Mouse (Mus musculus) hindbrain, embryonic 11.5 days (tissue): Measurements from ENCODE around the gene Stx12. TPM values are rescaled to one million over a fixed set of nuclear protein-coding genes. Genes with fewer than 3 reads are reported as not detected.

Source experiments
- ATAC-seq: fragments of 200-750 bp; cut with Nextera tagmentation; 2 replicates; pipeline ENCODE4 v1.8.0; 2017; ENCODE audit warnings: mild to moderate bottlenecking, moderate TSS enrichment, moderate library complexity; ENCODE audit not compliant: low FRiP score
- DNase-seq: peaks from one replicate; pipeline ENCODE4 v3.0.0-alpha.2; 2015; ENCODE audit warnings: low spot score
- H3K27ac ChIP-seq: fragments of 300-500 bp; sonication (generic); 2 replicates; pipeline ENCODE4 v1.5.1; 2014; ENCODE audit warnings: mild to moderate bottlenecking, low read depth, low read length
- H3K27me3 ChIP-seq: fragments of 300-500 bp; sonication (generic); 2 replicates; pipeline ENCODE4 v1.6.1; 2014; ENCODE audit warnings: mild to moderate bottlenecking, low read length, moderate library complexity, mixed read lengths; ENCODE audit not compliant: control insufficient read depth, insufficient read depth
- H3K36me3 ChIP-seq: fragments of 300-500 bp; sonication (generic); 2 replicates; pipeline ENCODE4 v1.6.1; 2014; ENCODE audit warnings: mild to moderate bottlenecking, low read length, moderate library complexity, mixed read lengths; ENCODE audit not compliant: control insufficient read depth, insufficient read depth
- H3K4me1 ChIP-seq: fragments of 300-500 bp; sonication (generic); replicated peaks from 2 replicates; pipeline ENCODE4 v1.6.1; 2014; ENCODE audit warnings: low read length, mixed read lengths; ENCODE audit not compliant: control insufficient read depth, insufficient read depth
- H3K4me2 ChIP-seq: fragments of 300-500 bp; sonication (generic); replicated peaks from 2 replicates; pipeline ENCODE4 v1.6.1; 2014; ENCODE audit warnings: mild to moderate bottlenecking, low read depth, low read length
- H3K4me3 ChIP-seq: fragments of 300-500 bp; sonication (generic); 2 replicates; pipeline ENCODE4 v1.5.1; 2014; ENCODE audit warnings: low read depth, low read length
- H3K9ac ChIP-seq: fragments of 300-500 bp; sonication (generic); 2 replicates; pipeline ENCODE4 v1.6.1; 2014; ENCODE audit warnings: low read depth, low read length
- H3K9me3 ChIP-seq: fragments of 300-500 bp; sonication (generic); 2 replicates; pipeline ENCODE4 v1.6.1; 2016; ENCODE audit warnings: low read length; ENCODE audit not compliant: control insufficient read depth
- WGBS: fragments of 180-500 bp; shearing (Covaris S2); extraction: QIAGEN DNeasy Blood & Tissue Kit; methylation state at CpG from one replicate; pipeline ENCODE4 v1.1.7; 2014; 5-methylcytosine and 5-hydroxymethylcytosine counted together
- polyA plus RNA-seq: library from polyadenylated mRNA; unstranded; fragments of >200 nt; fragmentation: Nextera tagmentation; extraction: Ambion mirVana; gene quantifications from 2 replicates; pipeline ENCODE4 v1.2.1, GENCODE M21; 2014

Gene Stx12
- polyA plus RNA-seq, 1 experiment from 2014 or later = 105 TPM

- H3K4me1 ChIP-seq = peaks cover 3% of the 10 kb centered on the region; the same call in 1 of the 2 replicates
- peak overlapping the region; percentile 96 for H3K4me3 ChIP-seq
- H3K27me3 ChIP-seq = no peaks in the 10 kb centered on the region
- H3K36me3 ChIP-seq = peaks cover 3% of the 10 kb centered on the region; the same call in 1 of the 2 replicates
- peak overlapping the region; percentile 96 for H3K9ac ChIP-seq
- H3K4me2 ChIP-seq = peak overlapping the region; percentile 68
- peak; percentile 55 for DNase-seq
- H3K9me3 ChIP-seq = no peaks in the 10 kb centered on the region
- peak overlapping the region; percentile 62 for H3K27ac ChIP-seq
- WGBS = under 1% methylated on average over 30 of the region's 30 CpGs
- peak; percentile 39 for ATAC-seq
These were observed 41.9 kb downstream of the Stx12 start for GRCm38 (mm10) chr4:132842281-132842906.

GRCm38 (mm10) chr4:132841493-132841892, 42.8 kb downstream of the Stx12 start:
- no peak for ATAC-seq
- peak overlapping the region; percentile 96 for H3K9ac ChIP-seq
- no peaks in the 10 kb centered on the region for H3K27me3 ChIP-seq
- H3K4me3 ChIP-seq = peak overlapping the region; percentile 96
- no peak overlapping the region for H3K27ac ChIP-seq
- H3K4me1 ChIP-seq = peaks cover 3% of the 10 kb centered on the region; the same call in 1 of the 2 replicates
- H3K36me3 ChIP-seq = peaks cover 3% of the 10 kb centered on the region; the same call in 1 of the 2 replicates
- H3K4me2 ChIP-seq = peak overlapping the region; percentile 68
- 88% methylated on average over 3 of the region's 3 CpGs for WGBS
- no peaks in the 10 kb centered on the region for H3K9me3 ChIP-seq
- no peak for DNase-seq

DNA sequence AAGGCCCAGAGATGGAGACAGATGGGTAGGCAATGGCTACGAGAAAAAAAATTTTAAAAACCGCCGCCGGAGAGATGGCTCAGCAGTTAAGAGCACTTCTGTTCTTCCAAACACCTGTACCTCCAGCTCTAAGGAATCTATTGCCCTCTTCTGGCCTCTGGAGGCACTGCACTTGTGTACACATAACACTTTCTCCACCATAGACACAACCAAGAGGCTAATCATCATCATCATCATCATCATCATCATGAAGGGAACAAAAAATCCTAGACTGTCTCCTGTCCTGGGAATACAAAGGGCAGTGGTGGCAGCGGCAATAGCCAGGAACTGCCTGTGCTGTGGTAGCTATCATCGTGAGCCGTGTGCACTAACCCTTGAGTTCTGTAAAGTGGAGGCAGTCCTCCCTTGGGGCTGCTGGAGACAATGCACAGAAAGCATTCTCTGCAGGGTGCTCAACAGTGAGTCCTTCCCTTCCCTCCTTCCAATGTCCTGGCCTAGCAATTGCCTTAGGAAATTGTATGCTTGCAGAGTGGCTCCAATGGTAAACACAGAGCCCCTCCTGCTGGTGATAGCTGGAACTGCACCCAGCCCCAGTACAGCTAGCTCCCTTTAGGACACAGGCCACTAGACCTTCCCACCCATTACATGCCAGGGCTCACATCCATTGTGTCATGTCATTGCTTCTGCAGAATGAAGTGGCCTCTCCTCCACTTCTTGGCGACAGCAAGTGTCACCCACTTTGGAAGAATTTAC, 60.5 kb downstream of the Stx12 start:
- 71% methylated on average over 8 of the region's 8 CpGs for WGBS
- H3K4me3 ChIP-seq = no peak overlapping the region
- no peaks in the 10 kb centered on the region for H3K9me3 ChIP-seq
- H3K27ac ChIP-seq = no peak overlapping the region
- no peaks in the 10 kb centered on the region for H3K27me3 ChIP-seq
- no peak overlapping the region for H3K4me2 ChIP-seq
- no peaks in the 10 kb centered on the region for H3K4me1 ChIP-seq
- ATAC-seq = no peak
- peak; percentile 74 for DNase-seq
- H3K36me3 ChIP-seq = peaks cover 17% of the 10 kb centered on the region
- H3K9ac ChIP-seq = no peak overlapping the region

DNA sequence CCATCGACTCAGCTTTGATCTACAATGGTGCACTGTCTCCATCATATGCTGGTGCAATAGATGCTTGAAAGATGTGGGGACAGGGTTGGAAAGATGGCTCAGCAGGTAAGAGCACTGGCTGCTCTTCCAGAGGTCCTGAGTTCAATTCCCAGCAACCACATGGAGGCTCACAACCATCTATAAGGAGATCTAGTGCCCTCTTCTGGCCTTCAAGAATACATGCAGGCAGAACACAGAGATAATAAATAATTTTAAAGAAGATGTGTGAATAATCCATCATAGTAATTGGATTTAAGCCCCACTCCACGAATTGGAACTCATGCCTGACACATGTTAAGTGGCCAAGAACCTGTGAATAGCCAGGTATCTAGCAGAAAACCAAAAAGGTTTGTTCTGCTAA, 65.9 kb downstream of the Stx12 start:
- Histone ChIP-seq H3K4me3 (no peak overlapping the region), H3K27me3 (no peaks in the 10 kb centered on the region), H3K4me2 (no peak overlapping the region), H3K27ac (no peak overlapping the region), H3K36me3 (no peaks in the 10 kb centered on the region), H3K4me1 (no peaks in the 10 kb centered on the region), H3K9me3 (no peaks in the 10 kb centered on the region), H3K9ac (no peak overlapping the region)
- WGBS = 47% methylated on average over 2 of the region's 2 CpGs
- ATAC-seq (no peak), DNase-seq (no peak)

- no peak overlapping the region for H3K9ac ChIP-seq
- WGBS = 71% methylated on average over 2 of the region's 2 CpGs
These were observed 67.5 kb downstream of the Stx12 start for GRCm38 (mm10) chr4:132816855-132817254.

GRCm38 (mm10) chr4:132816404-132816803, 67.9 kb downstream of the Stx12 start:
- H3K27ac ChIP-seq = no peak overlapping the region
- 89% methylated on average over 7 of the region's 7 CpGs for WGBS
- no peak overlapping the region for H3K4me2 ChIP-seq
- no peaks in the 10 kb centered on the region for H3K36me3 ChIP-seq
- DNase-seq = no peak
- H3K27me3 ChIP-seq = no peaks in the 10 kb centered on the region
- no peak overlapping the region for H3K4me3 ChIP-seq
- no peak for ATAC-seq
- H3K4me1 ChIP-seq = no peaks in the 10 kb centered on the region
- no peak overlapping the region for H3K9ac ChIP-seq
- no peaks in the 10 kb centered on the region for H3K9me3 ChIP-seq

More at GRCm38 (mm10) chr4:132816855-132817254, 67.5 kb downstream of the Stx12 start:
- H3K36me3 ChIP-seq = no peaks in the 10 kb centered on the region
- H3K4me3 ChIP-seq = no peak overlapping the region
- ATAC-seq (no peak), DNase-seq (no peak)
- no peaks in the 10 kb centered on the region for H3K4me1 ChIP-seq
- no peak overlapping the region for H3K27ac ChIP-seq
- no peak overlapping the region for H3K4me2 ChIP-seq
- H3K9me3 ChIP-seq = no peaks in the 10 kb centered on the region
- H3K27me3 ChIP-seq = no peaks in the 10 kb centered on the region

DNA sequence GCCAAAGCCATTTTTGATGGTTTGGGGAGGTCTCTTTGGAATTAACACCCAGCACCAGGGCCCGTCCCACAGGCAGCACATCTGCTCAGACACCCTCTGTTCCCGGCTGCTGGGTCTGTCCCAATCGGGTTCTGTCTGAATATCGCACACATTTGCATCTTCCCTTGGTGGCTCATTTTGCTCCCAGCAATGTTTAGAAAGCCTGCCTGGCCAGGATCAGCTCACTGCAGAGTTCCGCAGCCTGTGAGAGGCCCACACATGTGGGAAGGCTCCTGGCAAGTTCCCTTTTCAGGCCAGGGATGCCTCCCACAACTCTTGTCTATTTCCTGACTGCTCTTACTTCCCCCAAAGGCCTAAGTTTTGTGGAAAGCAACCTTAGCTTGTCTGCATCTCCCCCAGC, 74.7 kb downstream of the Stx12 start:
- WGBS = 96% methylated on average over 5 of the region's 5 CpGs
- H3K4me1 ChIP-seq = no peaks in the 10 kb centered on the region
- no peak overlapping the region for H3K9ac ChIP-seq
- H3K9me3 ChIP-seq = no peaks in the 10 kb centered on the region
- no peaks in the 10 kb centered on the region for H3K27me3 ChIP-seq
- no peak for ATAC-seq
- H3K36me3 ChIP-seq = no peaks in the 10 kb centered on the region
- no peak for DNase-seq
- no peak overlapping the region for H3K27ac ChIP-seq
- H3K4me3 ChIP-seq = no peak overlapping the region
- no peak overlapping the region for H3K4me2 ChIP-seq

DNA sequence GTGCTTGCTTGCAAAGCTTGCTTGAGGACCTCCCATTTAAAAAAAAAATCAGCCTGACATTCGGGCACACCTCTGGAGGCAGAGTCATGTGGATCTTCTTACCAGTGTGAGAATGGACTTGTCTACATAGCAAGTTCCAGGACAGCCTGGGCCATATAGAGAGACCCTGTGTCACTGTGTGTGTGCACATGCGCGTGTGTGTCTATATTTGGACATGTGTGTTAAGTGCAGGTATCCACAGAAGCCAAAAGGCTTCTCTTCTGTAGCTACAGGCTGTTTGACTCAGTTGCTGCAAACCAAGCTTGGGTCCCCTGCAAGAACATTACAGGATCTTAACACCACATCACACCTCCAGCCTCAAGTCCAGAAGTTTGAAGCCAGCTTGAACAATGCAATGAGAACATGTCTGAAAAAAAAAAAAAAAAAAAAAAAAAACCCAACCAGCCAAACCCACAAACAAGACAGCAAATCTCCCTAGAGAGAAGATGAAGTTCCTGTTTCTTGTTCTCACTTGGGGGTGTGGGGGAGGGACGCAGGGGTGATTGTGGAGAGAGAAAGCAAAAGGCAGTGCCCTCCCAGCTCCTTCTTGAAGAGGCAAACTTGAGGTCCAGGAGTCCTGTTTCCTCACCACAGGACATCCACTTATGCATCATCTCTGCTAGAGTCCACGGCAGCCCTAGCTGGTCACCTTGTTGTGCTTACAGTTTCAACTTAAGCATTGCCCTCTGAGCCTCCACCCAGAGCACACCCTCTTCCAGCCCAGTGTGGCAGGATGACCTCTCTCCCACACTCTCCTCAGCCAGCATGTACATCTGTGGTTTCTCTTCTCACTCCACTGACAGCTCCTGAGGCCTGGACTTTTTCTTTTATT, 76.3 kb downstream of the Stx12 start:
- H3K27me3 ChIP-seq = no peaks in the 10 kb centered on the region
- ATAC-seq (no peak), DNase-seq (no peak)

More for the DNA sequence above, 76.3 kb downstream of the Stx12 start:
- Histone ChIP-seq H3K4me3 (no peak overlapping the region), H3K4me1 (no peaks in the 10 kb centered on the region), H3K36me3 (no peaks in the 10 kb centered on the region), H3K9me3 (no peaks in the 10 kb centered on the region), H3K4me2 (no peak overlapping the region), H3K9ac (no peak overlapping the region), H3K27ac (no peak overlapping the region)
- 75% methylated on average over 5 of the region's 5 CpGs for WGBS
